Mouse (Mus musculus) hindbrain, embryonic 13.5 days (tissue): ENCODE measurements around the gene Jmjd1c. TPM values are rescaled to one million over a fixed set of nuclear protein-coding genes. Genes with fewer than 3 reads are reported as not detected.

Experiments
- ATAC-seq: fragments of 200-750 bp; cut with Nextera tagmentation; 2 replicates; pipeline ENCODE4 v1.8.0; 2017; ENCODE audit warnings: moderate TSS enrichment; ENCODE audit not compliant: low FRiP score
- H3K27ac ChIP-seq: fragments of 300-500 bp; sonication (generic); 2 replicates; pipeline ENCODE4 v1.5.1; 2015; ENCODE audit warnings: inconsistent platforms, mild to moderate bottlenecking, moderate library complexity
- H3K27me3 ChIP-seq: fragments of 300-500 bp; sonication (generic); 2 replicates; pipeline ENCODE4 v1.6.1; 2015; ENCODE audit warnings: mild to moderate bottlenecking, inconsistent platforms
- H3K36me3 ChIP-seq: fragments of 300-500 bp; sonication (generic); 2 replicates; pipeline ENCODE4 v1.6.1; 2015; ENCODE audit warnings: mild to moderate bottlenecking, inconsistent platforms
- H3K4me1 ChIP-seq: fragments of 300-500 bp; sonication (generic); replicated peaks from 2 replicates; pipeline ENCODE4 v1.6.1; 2015; ENCODE audit warnings: inconsistent platforms
- H3K4me2 ChIP-seq: fragments of 300-500 bp; sonication (generic); 2 replicates; pipeline ENCODE4 v1.6.1; 2015; ENCODE audit warnings: inconsistent platforms, mild to moderate bottlenecking, moderate library complexity
- H3K4me3 ChIP-seq: fragments of 300-500 bp; sonication (generic); 2 replicates; pipeline ENCODE4 v1.5.1; 2015; ENCODE audit warnings: mild to moderate bottlenecking, inconsistent platforms
- H3K9ac ChIP-seq: fragments of 300-500 bp; sonication (generic); 2 replicates; pipeline ENCODE4 v1.6.1; 2015; ENCODE audit warnings: mild to moderate bottlenecking, inconsistent platforms
- H3K9me3 ChIP-seq: fragments of 300-500 bp; sonication (generic); 2 replicates; pipeline ENCODE4 v1.6.1; 2016; ENCODE audit warnings: inconsistent platforms
- WGBS: fragments of 180-500 bp; shearing (Covaris S2); methylation state at CpG from one replicate; pipeline ENCODE4 v1.1.7; 2015; 5-methylcytosine and 5-hydroxymethylcytosine counted together
- polyA plus RNA-seq: library from polyadenylated mRNA; unstranded; fragments of >200 nt; fragmentation: Nextera tagmentation; extraction: Ambion mirVana; gene quantifications from 2 replicates; pipeline ENCODE4 v1.2.1, GENCODE M21; 2015

The Jmjd1c gene
- polyA plus RNA-seq, 1 experiment from 2014 or later = 50.3 TPM

GRCm38 (mm10) chr10:67075931-67076878 lies 19.7 kb upstream of the Jmjd1c start:
- Histone ChIP-seq H3K4me1 (peaks cover 20% of the 10 kb centered on the region), H3K27me3 (no peaks in the 10 kb centered on the region), H3K4me2 (no peak overlapping the region), H3K36me3 (no peaks in the 10 kb centered on the region), H3K27ac (peak overlapping the region; percentile 12), H3K9ac (no peak overlapping the region), H3K9me3 (no peaks in the 10 kb centered on the region), H3K4me3 (no peak overlapping the region)
- 54% methylated on average over 21 of the region's 21 CpGs for WGBS
- ATAC-seq = no peak

- no peak for ATAC-seq
- Histone ChIP-seq H3K27ac (peak overlapping the region; percentile 52; the same call in 1 of the 2 replicates), H3K4me3 (no peak overlapping the region), H3K4me1 (peaks cover 20% of the 10 kb centered on the region), H3K9me3 (no peaks in the 10 kb centered on the region), H3K27me3 (no peaks in the 10 kb centered on the region), H3K9ac (no peak overlapping the region), H3K36me3 (no peaks in the 10 kb centered on the region), H3K4me2 (no peak overlapping the region)
- 49% methylated on average over 4 of the region's 4 CpGs for WGBS
Observed at GRCm38 (mm10) chr10:67079030-67079429, 16.9 kb upstream of the Jmjd1c start.

- ATAC-seq = no peak
Observed at GRCm38 (mm10) chr10:67081206-67082007, 14.5 kb upstream of the Jmjd1c start.

GRCm38 (mm10) chr10:67082531-67082930 lies 13.4 kb upstream of the Jmjd1c start:
- Histone ChIP-seq H3K4me2 (no peak overlapping the region), H3K36me3 (no peaks in the 10 kb centered on the region), H3K4me3 (no peak overlapping the region), H3K9me3 (no peaks in the 10 kb centered on the region), H3K9ac (no peak overlapping the region), H3K27me3 (no peaks in the 10 kb centered on the region), H3K4me1 (peaks cover 12% of the 10 kb centered on the region), H3K27ac (no peak overlapping the region)
- no peak for ATAC-seq
- WGBS = 82% methylated on average over 4 of the region's 4 CpGs

More at GRCm38 (mm10) chr10:67081206-67082007, 14.5 kb upstream of the Jmjd1c start:
- 86% methylated on average over 18 of the region's 18 CpGs for WGBS
- Histone ChIP-seq H3K4me3 (no peak overlapping the region), H3K4me1 (peaks cover 19% of the 10 kb centered on the region), H3K9ac (no peak overlapping the region), H3K4me2 (no peak overlapping the region), H3K27me3 (no peaks in the 10 kb centered on the region), H3K9me3 (no peaks in the 10 kb centered on the region), H3K36me3 (no peaks in the 10 kb centered on the region), H3K27ac (no peak overlapping the region; the same call in 1 of the 2 replicates)

GRCm38 (mm10) chr10:67083446-67084166 lies 12.3 kb upstream of the Jmjd1c start:
- Histone ChIP-seq H3K4me1 (peaks cover 12% of the 10 kb centered on the region), H3K36me3 (no peaks in the 10 kb centered on the region), H3K4me2 (no peak overlapping the region), H3K27ac (no peak overlapping the region), H3K27me3 (no peaks in the 10 kb centered on the region), H3K9me3 (no peaks in the 10 kb centered on the region), H3K4me3 (no peak overlapping the region), H3K9ac (no peak overlapping the region)
- ATAC-seq = no peak
- WGBS = 76% methylated on average over 10 of the region's 10 CpGs

- Histone ChIP-seq H3K36me3 (no peaks in the 10 kb centered on the region), H3K27me3 (no peaks in the 10 kb centered on the region), H3K9ac (no peak overlapping the region), H3K4me3 (no peak overlapping the region), H3K9me3 (no peaks in the 10 kb centered on the region), H3K27ac (peak overlapping the region; percentile 60), H3K4me2 (no peak overlapping the region), H3K4me1 (peaks cover 6% of the 10 kb centered on the region)
- 74% methylated on average over 10 of the region's 10 CpGs for WGBS
- ATAC-seq = no peak
Observed at GRCm38 (mm10) chr10:67085124-67085523, 10.8 kb upstream of the Jmjd1c start.

- Histone ChIP-seq H3K36me3 (no peaks in the 10 kb centered on the region), H3K4me1 (peaks cover 6% of the 10 kb centered on the region), H3K27me3 (no peaks in the 10 kb centered on the region), H3K4me2 (no peak overlapping the region), H3K9ac (no peak overlapping the region), H3K4me3 (no peak overlapping the region), H3K27ac (no peak overlapping the region), H3K9me3 (no peaks in the 10 kb centered on the region)
- no peak for ATAC-seq
- WGBS = 87% methylated on average over 7 of the region's 7 CpGs
Observed at GRCm38 (mm10) chr10:67085916-67086315, 10.0 kb upstream of the Jmjd1c start.

GRCm38 (mm10) chr10:67087447-67088226 lies 8.3 kb upstream of the Jmjd1c start:
- H3K9ac ChIP-seq = no peak overlapping the region
- H3K27me3 ChIP-seq = no peaks in the 10 kb centered on the region
- no peak overlapping the region for H3K4me3 ChIP-seq
- no peaks in the 10 kb centered on the region; the same call in 1 of the 2 replicates for H3K36me3 ChIP-seq
- H3K4me2 ChIP-seq = no peak overlapping the region
- peaks cover 6% of the 10 kb centered on the region for H3K4me1 ChIP-seq
- no peak for ATAC-seq
- H3K9me3 ChIP-seq = no peaks in the 10 kb centered on the region
- WGBS = 89% methylated on average over 5 of the region's 5 CpGs
- no peak overlapping the region for H3K27ac ChIP-seq

GRCm38 (mm10) chr10:67090611-67091010 lies 5.3 kb upstream of the Jmjd1c start:
- 92% methylated on average over 4 of the region's 4 CpGs for WGBS
- Histone ChIP-seq H3K36me3 (no peaks in the 10 kb centered on the region; the same call in 1 of the 2 replicates), H3K9me3 (no peaks in the 10 kb centered on the region), H3K27ac (no peak overlapping the region), H3K9ac (no peak overlapping the region), H3K4me1 (peaks cover 16% of the 10 kb centered on the region), H3K4me3 (no peak overlapping the region), H3K4me2 (no peak overlapping the region), H3K27me3 (no peaks in the 10 kb centered on the region)
- no peak for ATAC-seq

- ATAC-seq = no peak
- Histone ChIP-seq H3K27me3 (no peaks in the 10 kb centered on the region), H3K9me3 (no peaks in the 10 kb centered on the region), H3K4me3 (no peak overlapping the region; the same call in 1 of the 2 replicates), H3K9ac (no peak overlapping the region), H3K36me3 (no peaks in the 10 kb centered on the region; the same call in 1 of the 2 replicates), H3K4me2 (peak overlapping the region; percentile 91), H3K4me1 (peaks cover 42% of the 10 kb centered on the region), H3K27ac (no peak overlapping the region)
- 87% methylated on average over 7 of the region's 7 CpGs for WGBS
Observed at GRCm38 (mm10) chr10:67094922-67095321, 1.0 kb upstream of the Jmjd1c start.
